Mouse (Mus musculus) myocyte (in vitro differentiated cells): ENCODE results near the gene Popdc3.

Experiments
- CEBPB ChIP-seq: IDR thresholded peaks from 2 replicates; pipeline ENCODE4 v1.6.1; 2011; ENCODE audit warnings: mild to moderate bottlenecking, moderate library complexity; ENCODE audit not compliant: poor library complexity, insufficient read depth, severe bottlenecking
- E2F4 ChIP-seq: IDR thresholded peaks from one replicate; pipeline ENCODE4 v1.6.1; 2011; ENCODE audit warnings: mild to moderate bottlenecking, control low read depth, moderate library complexity; ENCODE audit not compliant: insufficient read depth
- MAX ChIP-seq: IDR thresholded peaks from one replicate; pipeline ENCODE4 v1.6.1; 2011; ENCODE audit warnings: low read depth, mild to moderate bottlenecking, control low read depth
- MYOD1 ChIP-seq, 3 experiments: IDR thresholded peaks; one replicate each; pipeline ENCODE4 v1.6.1; 2011; ENCODE audit warnings: control low read depth in 2 of 3, low read depth in 2 of 3, mild to moderate bottlenecking in 2 of 3, moderate library complexity in 1 of 3; ENCODE audit not compliant: insufficient read length in 2 of 3, control insufficient read depth in 1 of 3
- MYOG ChIP-seq, 3 experiments: IDR thresholded peaks; one replicate each; pipeline ENCODE4 v1.6.1; 2011; ENCODE audit warnings: control low read depth in 2 of 3, low read depth in 2 of 3, mild to moderate bottlenecking in 2 of 3; ENCODE audit not compliant: insufficient read length in 2 of 3, control insufficient read depth in 1 of 3, insufficient read depth in 1 of 3
- POLR2A ChIP-seq: IDR thresholded peaks from one replicate; pipeline ENCODE4 v1.6.1; 2011; ENCODE audit warnings: low read depth, mild to moderate bottlenecking, control low read depth, moderate library complexity; ENCODE audit not compliant: insufficient read length
- POLR2AphosphoS2 ChIP-seq: IDR thresholded peaks from one replicate; pipeline ENCODE4 v1.6.1; 2011; ENCODE audit warnings: low read depth, control low read depth; ENCODE audit not compliant: insufficient read length
- REST ChIP-seq: IDR thresholded peaks from one replicate; pipeline ENCODE4 v1.6.1; 2011; ENCODE audit warnings: mild to moderate bottlenecking, control low read depth, moderate library complexity; ENCODE audit not compliant: insufficient read depth, insufficient read length
- SRF ChIP-seq: IDR thresholded peaks from one replicate; pipeline ENCODE4 v1.6.1; 2011; ENCODE audit warnings: low read depth; ENCODE audit not compliant: control insufficient read depth, insufficient read length
- TCF12 ChIP-seq: IDR thresholded peaks from one replicate; pipeline ENCODE4 v1.6.1; 2011; ENCODE audit warnings: mild to moderate bottlenecking, control low read depth; ENCODE audit not compliant: poor library complexity, insufficient read depth, severe bottlenecking
- TCF3 ChIP-seq: IDR thresholded peaks from one replicate; pipeline ENCODE4 v1.6.1; 2011; ENCODE audit warnings: low read depth, control low read depth; ENCODE audit not compliant: insufficient read length
- USF1 ChIP-seq: IDR thresholded peaks from one replicate; pipeline ENCODE4 v1.6.1; 2011; ENCODE audit warnings: low read depth, mild to moderate bottlenecking, control low read depth, moderate library complexity

DNA sequence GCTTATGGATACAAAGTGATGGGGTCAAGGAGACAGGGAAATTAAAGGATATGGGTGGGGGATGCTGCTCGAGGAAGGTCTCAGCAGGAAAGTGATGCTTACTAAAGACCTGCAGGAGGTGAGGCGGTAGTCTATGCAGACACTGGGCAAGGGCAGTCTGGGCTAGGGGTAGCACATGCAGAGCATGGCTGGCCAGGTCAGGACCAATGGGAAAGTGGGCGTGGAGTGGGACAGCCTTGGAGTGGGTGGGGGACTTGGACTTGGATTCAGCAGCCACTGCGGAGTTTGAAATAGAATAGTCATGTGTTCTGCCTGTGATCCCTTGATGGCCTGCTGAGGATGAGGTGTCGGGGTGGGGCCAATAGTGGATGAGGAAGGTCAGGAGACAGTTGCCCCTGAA, 141.0 kb downstream of the Popdc3 start:
- TF ChIP-seq MYOD1 (IDR thresholded peaks at IDR 0.05; ENCODE audit: control insufficient read depth in 1 of 3, insufficient read length in 2 of 3, low read depth in 2 of 3) (peak in 1 of 3 experiments; percentile 27), POLR2A (peak; percentile 53), CEBPB (no peak), REST (no peak), MYOG (IDR thresholded peaks at IDR 0.05; ENCODE audit: control insufficient read depth in 1 of 3, insufficient read depth in 1 of 3, insufficient read length in 2 of 3, low read depth in 2 of 3) (no peak), TCF12 (no peak), MAX (no peak), USF1 (no peak), POLR2AphosphoS2 (peak; percentile 86), SRF (no peak), E2F4 (no peak), TCF3 (no peak)
